Mouse (Mus musculus): ENCODE data around the gene Usp20. TPM values are rescaled to one million over a fixed set of nuclear protein-coding genes. Genes with fewer than 3 reads are reported as not detected.
A peak's percentile ranks its signal among the peaks of the same experiment; 100 is the strongest.

Usp20 gene
- polyA plus RNA-seq, 1 experiment, result 47.0 TPM

DNA sequence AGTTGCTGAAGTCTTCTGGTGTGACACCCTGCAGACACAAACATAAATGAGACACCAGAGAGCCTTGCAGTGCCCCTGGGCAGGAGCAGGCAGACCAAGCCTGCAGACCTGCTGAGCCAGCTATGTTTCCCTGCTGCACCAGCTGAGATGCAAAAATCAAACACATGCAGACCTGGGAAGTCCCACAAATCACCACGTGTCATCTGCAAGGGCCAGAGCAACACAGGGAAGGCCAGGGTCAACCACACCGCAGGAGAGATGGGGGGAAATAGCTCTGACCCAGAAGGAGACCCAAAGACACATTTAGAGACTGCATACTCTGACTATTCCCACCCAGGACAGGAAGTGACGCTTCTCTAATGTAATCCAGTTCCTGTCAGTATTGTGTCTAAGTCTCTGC lies 58.4 kb downstream of the Usp20 start:
- DNase-seq (ENCODE audit: low read depth), result no peak

DNA sequence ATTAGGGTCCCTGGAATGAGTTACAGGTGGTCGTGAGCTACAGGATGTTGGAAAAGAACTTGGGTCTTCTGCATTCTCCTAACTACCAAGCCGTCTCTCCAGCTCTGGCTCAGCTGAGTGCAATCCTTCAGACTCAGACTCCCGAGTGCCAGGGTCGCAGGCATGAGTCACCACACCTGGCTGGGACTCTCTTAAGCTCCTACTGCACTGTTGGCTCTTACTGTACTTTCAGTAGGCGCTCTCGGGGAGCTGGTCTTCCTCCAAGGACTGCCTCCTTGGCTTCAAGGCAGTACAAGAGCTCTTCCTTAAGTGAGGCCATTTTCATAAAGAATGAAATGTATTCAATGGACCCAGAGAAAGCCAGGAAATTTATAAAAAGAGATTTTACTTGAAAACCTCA lies 59.3 kb downstream of the Usp20 start:
- DNase-seq (ENCODE audit: low read depth), result peak; percentile 63

DNA sequence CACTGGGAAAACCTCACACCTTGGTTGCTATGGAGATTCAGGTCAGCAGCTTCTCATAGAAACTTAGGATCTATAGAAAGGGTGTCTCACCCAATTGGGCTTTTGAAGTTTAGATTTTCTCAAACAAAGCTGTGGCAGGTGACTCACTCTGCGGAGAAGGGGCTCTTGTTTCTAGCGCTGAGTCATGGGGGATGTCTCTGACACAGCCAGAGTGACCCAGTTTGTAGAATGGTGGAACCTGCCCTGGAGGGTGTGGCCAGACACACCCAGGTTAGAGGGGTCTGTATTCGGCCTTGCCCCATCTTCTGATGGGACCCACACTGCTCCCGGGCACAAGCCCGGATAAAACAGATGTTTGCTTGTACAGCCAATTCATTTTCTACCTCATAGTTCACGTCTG lies 60.8 kb downstream of the Usp20 start:
- DNase-seq (ENCODE audit: low read depth), result no peak

DNA sequence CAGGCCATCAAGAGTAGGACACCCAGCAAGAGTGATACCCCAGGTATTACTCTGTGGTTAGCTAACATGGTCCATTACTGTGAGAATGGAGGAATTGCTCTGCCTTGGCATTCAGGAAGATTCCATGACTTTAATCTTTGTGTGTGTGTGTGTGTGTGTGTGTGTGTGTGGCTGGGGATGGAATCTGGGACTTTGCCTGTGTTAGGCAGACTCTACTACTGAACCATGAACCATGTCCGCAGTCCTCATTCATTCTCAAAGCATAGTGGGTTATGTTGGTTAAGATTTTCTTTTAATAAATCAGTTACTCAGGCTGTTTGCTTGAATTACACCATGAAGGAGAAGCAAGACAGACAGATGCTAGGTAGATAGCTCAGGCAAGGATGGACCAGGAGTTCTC lies 61.8 kb downstream of the Usp20 start:
- no peak for DNase-seq (ENCODE audit: low read depth)

DNA sequence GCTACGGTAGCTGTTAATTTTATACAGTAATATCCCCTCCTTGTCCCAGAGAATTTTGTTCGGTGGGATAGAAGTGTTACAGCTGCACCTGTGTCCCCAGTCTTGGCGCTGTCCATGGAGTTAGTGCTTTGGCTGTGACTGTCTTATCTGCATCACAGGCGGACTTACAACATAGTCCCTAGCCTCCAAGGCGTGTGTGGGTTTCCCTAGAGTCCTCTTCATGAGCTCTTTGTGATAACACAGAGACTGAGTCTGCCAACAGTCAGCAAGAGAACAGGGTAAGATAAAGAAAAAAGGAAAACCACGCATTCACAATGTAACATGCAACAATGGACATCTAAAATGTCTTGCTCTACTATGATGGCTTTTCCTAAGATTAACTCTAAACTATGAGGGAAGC lies 66.0 kb downstream of the Usp20 start:
- DNase-seq (ENCODE audit: low read depth), result no peak

DNA sequence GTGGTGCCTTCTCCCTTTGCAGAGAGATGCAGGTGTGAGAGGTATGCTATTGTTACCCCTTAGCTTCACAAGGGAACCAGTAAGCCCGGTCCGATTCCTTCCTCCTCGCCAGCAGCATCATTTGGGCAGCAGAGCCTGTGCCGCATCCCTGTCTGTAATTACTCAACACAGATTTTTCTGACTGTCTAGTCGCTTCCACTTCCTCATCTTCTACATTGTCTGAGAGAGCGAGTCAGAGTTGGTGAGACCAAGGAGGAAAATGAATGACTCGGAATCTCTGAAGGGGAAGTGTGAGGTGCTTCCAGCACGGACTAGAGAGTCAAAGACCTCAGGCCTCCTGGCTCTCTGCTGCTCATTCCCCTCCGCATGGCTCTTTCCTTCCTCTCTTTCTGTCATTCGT lies 70.4 kb downstream of the Usp20 start:
- no peak for DNase-seq (ENCODE audit: low read depth)

DNA sequence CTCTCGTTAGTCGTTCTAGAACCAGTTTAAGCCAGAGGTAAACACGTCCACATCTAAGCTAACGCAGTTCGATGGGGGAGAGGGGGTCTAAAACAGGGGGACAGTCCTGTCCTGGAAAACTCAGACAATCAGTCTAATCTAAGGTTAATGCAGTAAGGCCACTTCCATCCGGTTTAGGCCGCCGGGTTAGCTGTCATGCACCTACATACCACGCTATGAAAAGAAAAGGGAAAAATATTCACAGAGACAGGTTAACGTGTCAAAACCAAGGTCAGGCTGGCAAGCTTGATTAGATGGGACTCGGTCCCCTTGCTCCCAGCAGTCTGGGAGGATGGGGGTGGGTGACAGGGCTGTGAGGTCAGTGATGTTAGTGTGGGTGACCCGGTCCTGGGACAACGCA lies 71.3 kb downstream of the Usp20 start:
- DNase-seq (ENCODE audit: low read depth), result no peak

DNA sequence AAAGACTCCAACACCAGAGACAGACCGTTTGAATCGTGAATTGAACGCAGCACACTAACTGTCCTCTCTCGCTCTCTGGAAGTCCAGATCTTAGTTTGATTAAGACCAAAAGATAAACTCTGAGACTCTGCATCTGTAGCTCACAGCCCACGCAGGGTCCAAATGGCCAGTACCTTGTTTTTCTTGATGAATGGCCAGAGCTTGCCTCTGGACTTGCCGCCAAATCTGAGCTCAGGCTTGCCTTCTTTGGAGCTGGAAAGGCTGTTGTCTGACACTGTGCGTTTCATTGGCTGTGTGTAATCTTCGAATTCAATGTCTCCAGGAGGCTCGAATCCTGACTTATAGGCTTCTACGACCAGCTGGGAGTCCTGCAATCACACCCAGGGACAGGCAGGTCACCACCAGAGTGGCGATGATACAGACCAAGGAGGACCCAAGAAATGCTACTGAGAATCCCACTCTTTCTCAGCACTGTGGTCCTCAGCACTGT lies 71.8 kb downstream of the Usp20 start:
- DNase-seq (ENCODE audit: low read depth), result no peak

DNA sequence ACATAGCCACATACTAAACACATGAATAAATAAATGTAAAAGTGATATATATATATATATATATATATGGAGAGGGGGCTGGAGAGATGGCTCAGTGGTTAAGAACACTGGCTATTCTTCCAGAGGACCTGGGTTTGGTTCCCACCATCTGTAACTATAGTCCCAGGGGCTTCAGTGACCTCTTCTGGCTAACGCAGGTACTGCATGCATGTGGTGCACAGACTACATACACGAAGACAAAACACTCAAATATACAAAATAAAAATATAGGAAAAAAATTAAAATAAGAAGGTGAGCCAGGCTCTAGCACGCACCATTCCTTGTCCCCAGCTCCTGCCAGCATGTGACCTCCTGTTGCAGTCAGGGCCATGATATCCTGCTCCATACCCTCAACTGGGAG lies 74.0 kb downstream of the Usp20 start:
- DNase-seq (ENCODE audit: low read depth), result no peak

DNA sequence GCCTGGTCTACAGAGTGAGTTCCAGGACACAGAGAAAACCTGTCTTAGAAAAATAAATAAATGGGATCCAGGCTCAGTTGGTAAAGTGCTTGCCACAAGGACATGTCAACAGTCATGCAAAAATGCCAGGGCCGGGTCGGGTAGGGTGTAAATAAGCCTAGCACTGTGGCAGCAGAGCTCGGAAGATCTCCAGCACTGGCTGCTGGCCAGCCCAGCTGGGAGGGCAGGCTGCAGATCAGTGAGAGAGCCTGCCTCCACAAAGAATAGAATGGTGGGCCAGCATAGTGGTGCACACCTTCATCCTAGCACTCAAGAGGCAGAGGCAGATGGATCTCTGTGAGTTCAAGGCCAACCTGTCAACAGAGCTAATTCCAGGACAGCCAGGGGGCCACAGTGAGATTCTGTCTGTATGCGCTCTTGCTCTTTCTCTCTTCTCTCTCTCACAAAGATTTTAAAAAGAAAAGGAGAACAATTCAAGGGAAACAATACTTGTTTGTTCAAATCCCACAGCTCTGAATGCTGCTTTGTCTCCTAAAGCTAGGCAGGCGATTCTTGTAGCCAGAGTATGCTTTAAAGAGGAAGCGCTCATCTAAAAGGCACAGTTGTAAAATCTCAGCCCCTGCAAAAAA lies 75.6 kb downstream of the Usp20 start:
- DNase-seq (ENCODE audit: low read depth), result no peak

DNA sequence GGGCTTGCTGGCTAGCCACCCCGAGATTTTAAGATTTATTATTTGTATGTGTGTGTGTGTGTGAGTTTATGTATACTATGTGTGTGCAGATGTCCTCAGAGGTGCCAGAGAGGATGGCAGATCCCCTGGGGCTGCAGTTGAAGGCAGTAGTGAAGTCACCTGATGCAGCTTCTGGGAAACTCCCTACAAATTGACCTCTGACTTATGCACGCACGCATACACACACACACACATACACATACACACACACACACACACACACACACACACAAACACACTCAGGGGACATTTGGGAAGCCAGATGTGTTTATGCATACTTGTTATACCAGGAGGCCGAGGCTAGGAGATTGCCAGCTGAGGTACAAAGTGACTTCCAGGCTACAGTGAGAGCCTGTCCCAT lies 76.4 kb downstream of the Usp20 start:
- DNase-seq (ENCODE audit: low read depth), result no peak

DNA sequence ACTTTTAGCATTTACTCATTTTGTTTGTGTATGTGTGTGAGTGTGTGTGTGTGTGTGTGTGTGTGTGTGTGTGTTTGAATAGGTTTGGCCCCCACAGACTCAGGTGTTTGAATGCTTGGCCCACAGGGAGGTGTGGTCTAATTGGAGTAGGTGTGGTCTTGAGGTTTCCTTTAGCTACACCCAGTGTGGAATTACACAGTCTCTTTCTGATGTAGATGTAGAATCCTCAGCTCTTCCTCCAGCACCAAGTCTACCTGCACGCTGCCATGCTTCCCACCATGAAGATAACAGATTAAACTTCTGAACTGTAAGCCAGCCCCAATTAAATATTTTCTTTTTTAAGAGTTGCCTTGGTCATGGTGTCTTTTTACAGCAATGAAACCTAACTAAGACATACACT lies 78.2 kb downstream of the Usp20 start:
- DNase-seq (ENCODE audit: low read depth), result no peak

DNA sequence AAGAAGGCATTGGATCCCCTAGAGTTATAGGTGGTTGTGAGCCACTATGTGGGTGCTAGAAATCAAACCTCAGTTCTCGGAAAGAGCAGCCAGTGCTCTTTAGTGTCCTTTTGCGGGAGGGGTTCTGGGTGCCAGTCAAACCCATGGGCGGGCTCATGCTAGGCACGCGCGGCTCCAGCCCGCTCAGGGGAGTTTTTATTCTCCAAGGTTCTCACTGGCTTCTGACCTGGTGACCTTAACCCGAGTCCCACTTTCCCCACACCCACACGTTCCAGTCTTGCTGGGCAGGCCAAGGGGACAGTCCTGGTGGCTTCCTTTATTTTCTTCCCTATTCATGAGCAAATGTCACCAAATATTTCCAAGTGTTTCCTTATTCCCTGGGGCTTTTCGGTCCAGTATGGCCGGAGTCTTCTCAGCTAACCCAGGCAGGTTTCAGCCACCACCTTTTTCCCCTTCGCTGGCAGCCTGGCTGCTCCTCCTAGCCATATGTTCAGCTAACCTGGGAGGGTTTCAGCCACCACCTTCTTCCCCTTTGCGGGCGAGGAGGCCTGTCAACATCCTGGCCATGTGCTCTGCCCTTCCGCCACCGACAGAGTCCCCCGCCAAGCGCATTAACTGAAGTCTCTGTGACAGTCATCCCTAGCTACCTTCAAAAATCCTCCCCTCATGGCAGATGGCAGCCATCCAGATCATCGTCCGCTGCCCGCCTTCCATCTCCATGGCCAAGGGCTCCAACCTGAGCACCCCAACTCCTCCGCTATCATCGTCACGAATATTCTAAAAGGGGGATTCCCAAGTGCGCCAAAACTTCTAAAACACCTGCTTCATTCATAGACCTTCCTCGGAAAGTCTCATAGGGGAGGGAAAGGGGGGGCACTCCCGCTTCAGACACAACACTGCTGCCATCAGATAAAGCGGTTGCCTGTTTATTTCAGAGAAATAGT lies 79.0 kb downstream of the Usp20 start:
- DNase-seq (ENCODE audit: low read depth), result no peak

DNA sequence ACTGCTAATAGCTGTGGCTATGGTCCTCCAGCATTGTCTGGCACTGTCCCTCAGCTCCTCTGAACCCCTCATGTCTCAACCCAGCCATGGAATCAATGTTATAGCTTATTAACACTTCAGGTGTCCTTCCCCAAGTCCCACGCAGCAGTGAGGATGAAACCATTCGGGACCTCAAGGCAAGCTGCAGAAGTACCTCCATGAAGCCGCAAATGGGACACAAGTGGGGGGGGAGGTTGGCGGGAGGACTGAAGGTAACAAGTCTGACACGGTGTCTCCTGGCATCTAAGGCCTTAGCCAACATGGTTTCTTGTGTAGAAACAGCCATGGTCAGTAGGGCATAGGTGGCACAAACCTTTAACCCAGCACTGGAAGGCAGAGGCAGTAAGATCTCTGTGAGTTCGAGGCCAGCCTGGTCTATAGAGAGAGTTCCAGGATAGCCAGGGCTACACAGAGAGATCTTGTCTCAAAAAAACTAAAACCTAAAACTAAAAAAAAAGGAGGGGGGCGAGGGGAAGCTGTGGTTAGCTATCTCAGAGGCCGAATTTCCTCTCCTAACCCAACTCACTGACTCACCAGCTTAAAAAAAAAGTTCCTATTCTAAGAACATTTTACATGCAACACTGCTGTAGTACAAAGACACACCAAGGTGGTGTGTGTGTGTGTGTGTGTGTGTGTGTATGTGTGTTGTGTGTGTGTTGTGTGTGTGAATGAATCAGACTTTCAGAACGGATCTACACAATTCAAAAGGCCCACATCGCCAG lies 80.0 kb downstream of the Usp20 start:
- DNase-seq (ENCODE audit: low read depth), result no peak

DNA sequence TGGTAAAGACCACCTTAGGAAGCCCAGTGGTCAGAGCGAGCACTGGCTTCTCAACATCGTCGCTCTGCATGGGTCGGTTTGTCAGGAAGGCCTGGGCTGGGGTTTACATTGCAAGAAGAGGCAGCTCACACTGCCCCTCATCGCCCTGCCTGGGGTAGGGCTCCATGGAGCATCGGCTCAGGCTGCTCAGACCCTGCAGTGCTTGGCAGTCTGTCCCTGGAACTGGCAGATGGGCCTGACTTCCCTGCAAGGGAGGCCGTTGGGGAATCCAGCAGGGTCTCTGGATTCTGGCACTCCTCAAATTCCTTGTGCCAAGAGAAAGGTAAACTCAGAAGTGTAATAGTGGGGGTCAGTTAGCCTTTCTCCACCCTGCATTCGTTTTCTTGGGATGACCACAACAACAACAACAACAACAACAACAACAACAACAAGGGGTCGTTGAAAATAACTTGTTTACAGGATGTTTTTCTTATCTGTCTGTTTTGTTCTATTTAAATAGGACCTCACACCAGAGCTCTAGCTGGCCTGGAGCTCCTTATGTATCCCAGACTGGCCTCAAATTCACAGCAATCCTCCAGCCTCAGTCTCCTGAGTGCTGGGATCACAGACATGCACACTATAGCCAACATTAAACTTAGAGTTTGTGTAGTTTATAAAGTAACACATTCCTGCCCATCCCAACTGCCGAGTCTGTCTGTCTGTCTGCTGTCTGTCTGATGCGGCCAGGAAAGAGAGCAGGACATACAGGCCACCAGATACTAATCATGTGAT lies 84.1 kb downstream of the Usp20 start:
- no peak for DNase-seq (ENCODE audit: low read depth)

DNA sequence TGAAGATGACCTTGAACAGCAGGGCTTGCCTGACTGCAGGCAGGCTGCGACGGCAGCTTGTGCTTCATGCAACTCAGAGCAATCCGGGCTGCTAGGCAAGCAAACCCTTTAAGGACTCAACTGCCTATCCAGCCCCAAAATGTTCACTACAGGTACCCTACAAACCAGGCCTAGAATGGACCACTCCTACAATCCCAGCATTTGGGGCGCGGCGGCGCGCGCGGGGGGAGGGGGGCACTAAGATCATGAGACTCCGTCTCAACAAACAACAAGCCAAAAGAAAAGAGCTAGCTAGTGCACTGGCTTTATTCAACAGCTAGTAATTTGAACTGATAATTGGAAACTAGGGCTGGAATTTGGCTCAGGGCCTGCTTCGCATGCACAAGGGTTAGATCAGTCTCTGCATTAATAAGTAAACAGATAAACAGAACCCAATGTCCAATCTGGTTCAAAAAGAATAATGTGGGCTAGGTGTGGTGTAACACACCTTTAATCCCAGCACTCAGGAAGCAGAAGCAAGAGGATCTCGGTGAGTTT lies 85.0 kb downstream of the Usp20 start:
- DNase-seq (ENCODE audit: low read depth), result no peak

DNA sequence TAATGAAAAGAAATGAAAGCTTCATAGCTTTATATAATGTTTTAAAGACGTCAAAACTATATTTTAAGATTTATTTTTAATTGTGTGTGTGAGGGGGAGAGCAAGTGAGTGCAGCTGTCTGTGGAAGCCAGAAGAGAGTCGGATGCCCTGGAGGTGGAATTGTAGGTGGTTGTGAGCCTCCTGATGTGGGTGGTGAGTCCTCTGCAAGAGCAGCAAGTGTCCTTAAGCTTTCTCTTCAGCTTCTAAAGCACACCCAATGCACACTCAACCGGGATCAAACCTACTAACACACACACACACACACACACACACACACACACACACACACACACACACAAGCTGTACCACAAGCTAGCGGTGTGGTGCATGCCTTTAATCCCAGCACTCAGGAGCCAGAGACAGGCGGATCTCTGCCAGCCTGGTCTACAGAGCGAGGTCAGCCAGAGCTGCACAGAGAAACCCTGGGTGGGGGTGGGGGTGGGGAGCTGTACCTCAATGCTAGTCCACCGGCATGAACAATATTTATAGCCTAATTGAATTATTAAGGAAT lies 85.7 kb downstream of the Usp20 start:
- no peak for DNase-seq (ENCODE audit: low read depth)

DNA sequence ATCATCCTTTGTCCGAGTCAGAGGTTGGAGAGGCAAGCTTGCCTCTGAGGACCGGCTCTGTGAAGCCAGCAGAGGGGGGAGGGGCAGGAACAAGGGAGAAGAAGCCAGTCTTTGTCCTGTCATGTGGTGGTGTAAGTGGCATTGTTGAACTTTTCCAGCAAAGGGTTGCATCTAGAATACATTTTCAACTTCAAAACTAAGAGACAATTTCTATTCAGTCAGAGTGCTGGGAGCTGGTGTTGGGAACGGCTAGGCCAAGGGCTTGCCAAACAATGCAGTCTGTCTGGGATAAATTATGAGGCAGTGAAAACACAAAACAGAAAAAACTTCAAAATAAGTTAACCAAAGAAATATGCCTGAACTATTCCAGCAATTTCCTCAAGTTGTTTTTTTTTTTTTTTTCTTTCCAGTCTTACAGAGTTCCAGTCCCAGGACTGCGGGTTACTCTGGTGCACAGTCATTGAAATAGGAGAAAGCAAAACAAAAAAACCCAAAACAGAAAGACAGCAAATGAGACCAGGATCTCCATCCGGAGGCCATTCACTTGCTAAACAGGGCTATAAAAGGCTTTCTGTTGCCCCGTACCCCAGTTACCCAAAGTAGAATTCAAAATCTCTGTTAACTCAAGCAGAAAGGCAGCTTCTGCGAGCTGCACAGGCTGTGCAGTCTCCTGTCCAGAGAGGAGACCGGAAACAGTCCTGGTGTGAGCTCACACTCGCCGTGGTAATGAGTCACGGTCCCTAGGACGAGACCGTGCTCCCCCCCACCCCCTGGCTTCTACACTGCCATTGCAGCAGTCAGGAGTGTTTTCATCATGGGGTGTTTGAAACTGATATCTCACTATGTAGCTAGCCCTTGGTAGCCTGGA lies 86.4 kb downstream of the Usp20 start:
- DNase-seq (ENCODE audit: low read depth), result no peak

DNA sequence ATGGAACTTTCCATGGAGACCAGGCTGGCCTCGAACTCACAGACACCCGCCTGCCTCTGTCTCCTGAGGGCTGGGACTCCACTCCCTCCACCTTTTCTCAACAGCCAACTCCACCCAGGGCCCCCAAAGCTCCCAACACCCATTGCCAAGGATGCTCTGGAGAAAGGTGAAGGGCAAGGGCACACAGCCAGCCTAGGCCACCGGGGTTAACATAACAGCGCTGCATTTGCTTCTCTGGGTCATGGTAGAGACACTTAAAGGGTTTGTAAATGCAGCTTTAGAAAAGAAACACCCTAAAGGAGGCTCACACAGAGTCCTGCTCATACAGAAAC lies 87.0 kb downstream of the Usp20 start:
- no peak for DNase-seq (ENCODE audit: low read depth)

DNA sequence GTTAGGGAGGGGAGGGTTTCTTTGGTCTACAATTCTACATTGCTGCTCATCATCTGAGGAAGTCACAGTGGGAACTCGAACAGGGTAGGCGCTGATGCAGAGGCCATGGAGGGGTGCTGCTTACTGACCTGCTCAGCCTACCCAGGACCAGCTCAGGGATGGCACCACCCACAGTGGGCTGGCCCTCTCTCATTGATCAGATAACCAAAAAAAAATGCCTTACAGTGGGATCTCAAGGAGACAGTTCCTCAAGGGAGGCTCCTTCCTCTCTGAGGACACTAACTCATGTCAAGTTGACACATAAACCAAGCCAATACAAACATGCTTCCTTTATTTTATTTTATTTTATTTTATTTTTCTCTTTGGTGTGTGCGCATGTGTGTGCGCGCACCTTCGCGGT lies 87.4 kb downstream of the Usp20 start:
- DNase-seq (ENCODE audit: low read depth), result no peak
